Mouse (Mus musculus) forebrain, embryonic 12.5 days (tissue): Measurements from ENCODE around the gene Tmem270. TPM values are rescaled to one million over a fixed set of nuclear protein-coding genes. Genes with fewer than 3 reads are reported as not detected.

Experiments
- ATAC-seq: fragments of 200-750 bp; cut with Nextera tagmentation; 2 replicates; pipeline ENCODE4 v1.8.0; 2017; ENCODE audit warnings: moderate TSS enrichment; ENCODE audit not compliant: low FRiP score
- H3K27ac ChIP-seq: fragments of 300-500 bp; sonication (generic); 2 replicates; pipeline ENCODE4 v1.5.1; 2016; ENCODE audit warnings: mild to moderate bottlenecking
- H3K27me3 ChIP-seq: fragments of 300-500 bp; sonication (generic); 2 replicates; pipeline ENCODE4 v1.6.1; 2016; ENCODE audit warnings: mild to moderate bottlenecking
- H3K36me3 ChIP-seq: fragments of 300-500 bp; sonication (generic); replicated peaks from 2 replicates; pipeline ENCODE4 v1.6.1; 2016; ENCODE audit warnings: mild to moderate bottlenecking
- H3K4me1 ChIP-seq: fragments of 300-500 bp; sonication (generic); 2 replicates; pipeline ENCODE4 v1.6.1; 2016
- H3K4me2 ChIP-seq: fragments of 300-500 bp; sonication (generic); 2 replicates; pipeline ENCODE4 v1.6.1; 2016; ENCODE audit warnings: mild to moderate bottlenecking, moderate library complexity
- H3K4me3 ChIP-seq: fragments of 300-500 bp; sonication (generic); replicated peaks from 2 replicates; pipeline ENCODE4 v1.5.1; 2016; ENCODE audit warnings: mild to moderate bottlenecking
- H3K9ac ChIP-seq: fragments of 300-500 bp; sonication (generic); 2 replicates; pipeline ENCODE4 v1.6.1; 2016; ENCODE audit warnings: mild to moderate bottlenecking
- H3K9me3 ChIP-seq: fragments of 300-500 bp; sonication (generic); 2 replicates; pipeline ENCODE4 v1.6.1; 2016
- WGBS: fragments of 180-500 bp; shearing (Covaris S2); methylation state at CpG from one replicate; pipeline ENCODE4 v1.1.7; 2016; 5-methylcytosine and 5-hydroxymethylcytosine counted together
- polyA plus RNA-seq: library from polyadenylated mRNA; unstranded; fragments of >200 nt; fragmentation: Nextera tagmentation; extraction: Ambion mirVana; gene quantifications from 2 replicates; pipeline ENCODE4 v1.2.1, GENCODE M21; 2016

Gene Tmem270
- polyA plus RNA-seq, 1 experiment from 2014 or later: not detected

DNA sequence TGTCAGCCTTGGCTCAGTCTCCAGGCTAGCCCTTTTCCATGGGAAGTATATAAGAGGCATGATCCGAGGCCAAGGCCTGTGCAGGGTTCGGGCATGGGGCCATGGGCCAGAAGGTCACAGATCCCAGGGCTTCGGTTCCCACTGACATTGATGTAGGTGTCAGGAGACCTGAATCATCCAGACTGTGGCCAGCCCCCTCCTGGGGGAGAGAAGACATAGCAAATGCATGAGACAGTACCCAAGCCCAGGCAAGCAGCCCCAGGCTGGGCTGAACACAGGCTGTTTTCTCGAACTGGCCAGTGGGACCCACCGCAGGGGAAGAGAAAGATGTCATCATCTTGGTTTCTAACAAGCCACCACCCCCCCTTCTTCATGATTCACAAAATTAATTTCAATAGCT is 33.9 kb downstream of the Tmem270 start:
- Histone ChIP-seq H3K4me3 (no peak overlapping the region), H3K36me3 (no peaks in the 10 kb centered on the region), H3K4me1 (no peaks in the 10 kb centered on the region), H3K4me2 (no peak overlapping the region), H3K9ac (no peak overlapping the region), H3K27me3 (no peaks in the 10 kb centered on the region), H3K27ac (no peak overlapping the region), H3K9me3 (no peaks in the 10 kb centered on the region)
- WGBS: 84% methylated on average over 5 of the region's 5 CpGs
- ATAC-seq: no peak

DNA sequence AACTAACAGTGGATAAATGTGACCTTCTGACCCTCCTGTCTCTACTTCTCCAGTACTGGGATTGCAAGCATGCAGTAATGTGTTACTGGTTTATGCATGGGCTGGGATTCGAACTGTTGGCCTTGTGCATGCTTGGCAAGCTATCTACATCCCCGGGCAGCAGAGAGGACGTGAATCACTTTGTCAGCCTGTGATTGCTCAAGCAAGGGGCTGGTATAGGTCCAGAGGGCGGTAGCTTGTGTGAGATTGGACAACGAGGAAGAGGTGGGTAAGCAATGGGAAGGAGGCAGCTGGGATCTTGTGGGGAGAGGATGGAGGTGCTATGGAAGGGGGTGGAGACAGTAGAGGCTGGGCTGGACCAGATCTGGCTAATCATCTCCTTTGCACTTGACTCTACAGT is 38.0 kb downstream of the Tmem270 start:
- Histone ChIP-seq H3K4me2 (no peak overlapping the region), H3K4me3 (no peak overlapping the region), H3K27me3 (no peaks in the 10 kb centered on the region), H3K36me3 (no peaks in the 10 kb centered on the region), H3K9me3 (no peaks in the 10 kb centered on the region), H3K27ac (no peak overlapping the region), H3K4me1 (no peaks in the 10 kb centered on the region), H3K9ac (no peak overlapping the region)
- 85% methylated on average over 5 of the region's 5 CpGs for WGBS
- ATAC-seq: no peak

DNA sequence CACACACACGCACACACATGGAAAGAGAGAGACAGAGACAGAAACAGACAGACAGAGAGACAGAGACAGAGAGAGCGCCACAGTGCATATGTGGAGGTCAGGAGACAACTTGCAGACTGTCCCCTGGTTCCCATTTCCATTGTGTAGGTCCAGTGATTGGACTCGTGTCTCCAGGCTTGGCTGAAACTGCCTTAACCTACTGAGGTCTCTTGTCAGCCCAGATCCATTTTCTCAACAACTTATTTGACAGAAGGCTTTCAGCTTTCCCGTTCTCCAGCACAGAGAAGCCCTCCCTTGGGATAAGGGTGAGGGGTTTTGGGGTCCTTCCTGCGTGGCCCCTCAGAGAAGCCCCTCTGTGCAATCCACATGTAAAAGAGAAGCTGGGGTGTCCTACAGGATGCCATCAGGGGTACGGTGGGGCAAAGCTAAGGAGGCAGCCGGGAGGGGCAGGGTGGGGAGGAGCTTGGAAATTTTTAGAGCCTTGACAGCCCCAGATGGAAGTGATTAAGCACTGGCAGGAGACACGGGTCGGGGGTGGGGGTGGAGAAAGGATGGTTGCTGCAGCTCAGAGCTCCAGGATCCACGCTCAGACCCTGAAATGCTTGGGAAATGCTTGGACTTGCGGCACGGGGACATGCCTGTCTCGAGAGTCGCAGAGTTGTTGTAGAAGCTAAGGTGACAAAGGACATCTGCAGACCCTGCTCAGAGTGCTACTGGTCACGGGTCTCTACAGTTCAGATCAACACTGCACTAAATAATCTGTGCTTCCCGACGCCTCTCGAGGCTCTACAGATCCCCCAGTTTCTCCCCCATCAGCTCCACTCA is 39.0 kb downstream of the Tmem270 start:
- no peaks in the 10 kb centered on the region for H3K4me1 ChIP-seq
- no peaks in the 10 kb centered on the region for H3K9me3 ChIP-seq
- no peak for ATAC-seq
- H3K9ac ChIP-seq: no peak overlapping the region
- H3K36me3 ChIP-seq: no peaks in the 10 kb centered on the region
- 72% methylated on average over 18 of the region's 18 CpGs for WGBS
- no peaks in the 10 kb centered on the region for H3K27me3 ChIP-seq
- H3K4me2 ChIP-seq: no peak overlapping the region
- H3K27ac ChIP-seq: 0 out of 2 replicates have a peak overlapping the region, but pooled peaks have one; percentile 19
- H3K4me3 ChIP-seq: no peak overlapping the region

DNA sequence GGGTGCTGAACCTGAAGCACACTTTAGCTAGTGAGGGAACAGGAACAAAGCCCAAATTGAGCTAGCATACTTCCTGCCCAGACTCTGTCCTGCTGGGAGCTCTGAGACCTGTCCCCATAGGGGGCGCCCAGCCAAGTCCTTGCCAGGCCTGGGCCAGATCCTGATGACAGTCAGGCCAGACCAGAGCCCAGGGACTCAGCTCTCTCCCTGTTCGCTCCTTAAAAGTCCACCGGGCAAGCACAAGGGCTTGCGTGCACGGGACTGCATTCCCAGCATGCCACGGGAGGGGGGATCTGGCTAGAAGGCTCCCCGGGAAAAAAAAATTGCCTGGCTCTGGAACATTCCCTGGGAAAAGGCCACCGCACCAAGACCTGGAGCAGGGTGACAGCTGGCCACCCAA is 41.4 kb downstream of the Tmem270 start:
- Histone ChIP-seq H3K27me3 (no peaks in the 10 kb centered on the region), H3K4me1 (no peaks in the 10 kb centered on the region), H3K27ac (no peak overlapping the region), H3K4me2 (no peak overlapping the region), H3K4me3 (no peak overlapping the region), H3K36me3 (no peaks in the 10 kb centered on the region), H3K9me3 (no peaks in the 10 kb centered on the region), H3K9ac (no peak overlapping the region)
- 63% methylated on average over 8 of the region's 8 CpGs for WGBS
- ATAC-seq: no peak

DNA sequence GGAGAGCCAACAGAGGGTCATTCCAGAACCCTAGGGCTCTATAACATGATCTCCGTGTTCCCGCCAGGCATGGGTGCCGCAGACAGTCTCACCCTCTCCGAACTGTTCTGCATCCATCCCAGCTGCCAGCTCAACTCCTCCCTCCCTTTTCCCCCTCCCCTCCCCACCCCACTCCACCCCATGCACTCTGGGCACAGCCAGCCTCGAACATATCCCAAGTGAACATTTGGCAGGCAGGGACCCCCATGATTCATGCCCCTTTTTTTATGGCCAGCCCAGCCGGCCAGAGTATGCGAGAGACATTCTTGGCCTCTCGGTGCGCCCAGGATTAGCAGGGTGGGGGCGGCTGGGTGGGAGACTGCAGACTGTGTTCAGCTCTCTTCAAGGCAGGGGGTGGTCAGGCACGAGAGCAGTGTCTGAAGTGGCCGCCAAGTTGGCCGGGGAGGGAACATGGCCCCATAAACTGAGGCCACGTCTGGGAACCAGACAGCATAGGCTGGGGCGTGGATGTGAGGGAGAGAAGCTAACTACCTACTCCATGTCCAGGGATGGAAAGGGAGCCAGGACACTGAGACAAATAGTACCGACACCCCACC is 44.5 kb downstream of the Tmem270 start:
- Histone ChIP-seq H3K27ac (no peak overlapping the region), H3K4me1 (no peaks in the 10 kb centered on the region), H3K9ac (no peak overlapping the region), H3K27me3 (no peaks in the 10 kb centered on the region), H3K4me2 (no peak overlapping the region), H3K36me3 (no peaks in the 10 kb centered on the region), H3K4me3 (no peak overlapping the region), H3K9me3 (no peaks in the 10 kb centered on the region)
- WGBS: 82% methylated on average over 16 of the region's 16 CpGs
- ATAC-seq: no peak

DNA sequence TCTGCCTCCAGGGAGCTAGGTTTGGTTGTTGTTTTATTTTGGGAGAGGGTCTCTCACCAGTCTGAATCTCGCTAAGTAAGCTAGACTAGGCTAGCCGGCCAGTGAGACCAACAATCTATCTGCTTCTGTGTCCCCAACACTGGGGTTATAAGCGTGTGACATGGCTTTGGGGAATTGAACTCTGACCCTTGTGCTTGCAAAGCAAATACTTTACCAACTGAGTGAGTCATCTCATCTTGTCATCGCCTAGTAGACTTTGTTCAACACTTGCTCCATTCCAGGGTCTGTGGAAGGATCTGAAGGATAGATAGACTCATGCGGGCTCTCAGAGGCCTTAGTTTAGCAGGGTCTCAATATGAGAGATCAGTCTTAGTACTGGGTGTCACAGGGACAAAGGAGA is 47.3 kb downstream of the Tmem270 start:
- H3K4me3 ChIP-seq: no peak overlapping the region
- no peaks in the 10 kb centered on the region for H3K36me3 ChIP-seq
- no peaks in the 10 kb centered on the region for H3K9me3 ChIP-seq
- H3K27ac ChIP-seq: no peak overlapping the region
- H3K9ac ChIP-seq: no peak overlapping the region
- 91% methylated on average over 5 of the region's 5 CpGs for WGBS
- no peaks in the 10 kb centered on the region for H3K27me3 ChIP-seq
- no peaks in the 10 kb centered on the region for H3K4me1 ChIP-seq
- no peak overlapping the region for H3K4me2 ChIP-seq
- ATAC-seq: no peak

DNA sequence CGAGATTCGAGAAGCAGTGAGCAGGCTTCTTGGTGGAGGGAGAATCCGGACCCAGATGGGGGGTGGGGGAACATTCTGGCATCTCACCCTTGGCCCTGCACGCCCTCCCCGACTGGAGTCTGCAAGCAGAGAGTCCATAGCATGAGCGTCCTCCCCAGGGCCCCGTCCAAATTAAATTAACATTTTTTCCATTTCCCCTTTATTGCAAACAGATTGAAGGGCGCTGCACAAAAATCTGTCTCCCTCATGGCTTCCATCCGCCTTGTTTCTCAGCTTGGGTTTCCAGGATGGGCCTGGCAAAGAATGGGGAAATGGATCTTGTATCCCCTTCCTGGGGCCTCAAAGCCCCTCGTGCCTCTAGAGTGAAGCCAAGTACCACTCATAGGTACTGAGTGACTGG is 48.2 kb downstream of the Tmem270 start:
- H3K4me1 ChIP-seq: no peaks in the 10 kb centered on the region
- no peak overlapping the region for H3K27ac ChIP-seq
- ATAC-seq: no peak

DNA sequence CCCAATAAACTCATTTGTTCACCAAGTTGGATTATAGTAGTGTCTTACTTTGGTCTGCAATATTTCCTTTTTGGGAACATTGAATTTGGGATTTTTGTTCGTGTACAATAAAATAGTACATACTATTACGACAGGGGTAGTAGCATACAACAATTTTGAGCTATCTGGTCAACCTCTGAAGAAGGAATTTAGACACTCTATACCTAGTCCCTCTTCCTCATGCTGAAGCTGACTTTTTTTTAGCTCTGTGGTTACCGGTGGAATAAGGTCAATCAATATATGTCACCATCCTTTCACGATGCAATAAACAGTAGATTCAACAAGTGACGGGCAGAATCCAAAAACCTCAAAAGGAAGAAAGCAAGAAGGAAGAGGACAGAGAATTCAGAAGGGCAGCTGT is 53.7 kb downstream of the Tmem270 start:
- WGBS: 88% methylated on average over 5 of the region's 5 CpGs
- no peaks in the 10 kb centered on the region for H3K27me3 ChIP-seq
- no peak overlapping the region for H3K4me2 ChIP-seq
- H3K9me3 ChIP-seq: no peaks in the 10 kb centered on the region
- H3K4me1 ChIP-seq: no peaks in the 10 kb centered on the region
- H3K4me3 ChIP-seq: no peak overlapping the region
- no peaks in the 10 kb centered on the region for H3K36me3 ChIP-seq
- H3K9ac ChIP-seq: no peak overlapping the region
- no peak for ATAC-seq
- H3K27ac ChIP-seq: no peak overlapping the region

More for the DNA sequence above, 48.2 kb downstream of the Tmem270 start:
- no peak overlapping the region for H3K4me3 ChIP-seq
- H3K9ac ChIP-seq: no peak overlapping the region
- H3K9me3 ChIP-seq: no peaks in the 10 kb centered on the region
- H3K4me2 ChIP-seq: no peak overlapping the region
- no peaks in the 10 kb centered on the region for H3K36me3 ChIP-seq
- H3K27me3 ChIP-seq: no peaks in the 10 kb centered on the region
- WGBS: 82% methylated on average over 10 of the region's 10 CpGs

Other genes with a start within 250 kb of the Tmem270 start
- 14.5 and 17.3 TPM in 2 replicates for gene Limk1, start 218.1 kb downstream of the Tmem270 start, polyA plus RNA-seq
- gene Eln, start 159.4 kb downstream of the Tmem270 start, polyA plus RNA-seq: 3.7 and 3.9 TPM in 2 replicates
- 1.1 and 2.0 TPM in 2 replicates for gene Cldn13, start 8.8 kb upstream of the Tmem270 start, polyA plus RNA-seq
- 7.7 and 8.8 TPM in 2 replicates for gene Mettl27, start 25.6 kb upstream of the Tmem270 start, polyA plus RNA-seq
- gene Cldn4, start 40.2 kb upstream of the Tmem270 start, polyA plus RNA-seq: 2.0 and 2.8 TPM in 2 replicates
- 6.3 and 7.6 TPM in 2 replicates for gene Cldn3, start 79.5 kb upstream of the Tmem270 start, polyA plus RNA-seq
- gene Abhd11, start 102.4 kb upstream of the Tmem270 start, polyA plus RNA-seq: 42.3 and 43.1 TPM in 2 replicates
- gene Stx1a, start 116.7 kb upstream of the Tmem270 start, polyA plus RNA-seq: 21.8 and 22.3 TPM in 2 replicates
- gene Dnajc30, start 157.5 kb upstream of the Tmem270 start, polyA plus RNA-seq: 27.9 TPM in 2 replicates
- 111 and 125 TPM in 2 replicates for gene Bud23, start 158.2 kb upstream of the Tmem270 start, polyA plus RNA-seq
- gene Vps37d, start 171.5 kb upstream of the Tmem270 start, polyA plus RNA-seq: 21.9 and 23.2 TPM in 2 replicates
- 2.7 and 3.1 TPM in 2 replicates for gene Mlxipl, start 183.2 kb upstream of the Tmem270 start, polyA plus RNA-seq
- gene Tbl2, start 242.9 kb upstream of the Tmem270 start, polyA plus RNA-seq: 27.5 and 29.6 TPM in 2 replicates